8 mouse cellular contexts compared by ENCODE assay signal in genomic region chr12:49374606-49374995, GRCm38 (mm10). TPM values are rescaled to one million over a fixed set of nuclear protein-coding genes. Genes with fewer than 3 reads are reported as not detected.
DNase-seq lines count a peak whose midpoint lies in the region; ATAC-seq and TF ChIP-seq lines count a peak whose summit lies in the region.

No protein-coding gene starts in this region.

- ATAC-seq in hindbrain, embryonic 12.5 days (ENCODE audit: low FRiP score) = 0 out of 2 replicates have a peak, but pooled peaks have one; percentile 24
- ATAC-seq in liver, postnatal 0 days = no peak
- ATAC-seq in CD4-positive, CD25-positive, alpha-beta regulatory T cell, adult 4 months = no peak

- H3K36me3 ChIP-seq in hindbrain, embryonic 12.5 days = no peaks in the 10 kb centered on the region
- no peaks in the 10 kb centered on the region for H3K36me3 ChIP-seq in liver, postnatal 0 days (replicated peaks; ENCODE audit: insufficient read depth, low read length)

- no peak for TF ChIP-seq EP300 in liver, postnatal 0 days (IDR thresholded peaks at IDR 0.05; ENCODE audit: low read depth)

- H3K27ac ChIP-seq in hindbrain, embryonic 12.5 days = no peak overlapping the region
- H3K27ac ChIP-seq in liver, postnatal 0 days (ENCODE audit: low read depth) = no peak overlapping the region

- H3K4me3 ChIP-seq in hindbrain, embryonic 12.5 days = peak overlapping the region; percentile 8; the same call in 1 of the 2 replicates
- H3K4me3 ChIP-seq in liver, postnatal 0 days (ENCODE audit: low read depth, low read length) = peak overlapping the region; percentile 27; the same call in 1 of the 2 replicates

- peak overlapping the region; percentile 41 for H3K4me2 ChIP-seq in hindbrain, embryonic 12.5 days (replicated peaks)
- H3K4me2 ChIP-seq in liver, postnatal 0 days (ENCODE audit: low read depth, low read length) = peak overlapping the region; percentile 44; the same call in 1 of the 2 replicates

- H3K9ac ChIP-seq in hindbrain, embryonic 12.5 days = no peak overlapping the region
- no peak overlapping the region for H3K9ac ChIP-seq in liver, postnatal 0 days (replicated peaks)

- H3K4me1 ChIP-seq in hindbrain, embryonic 12.5 days = no peaks in the 10 kb centered on the region
- peaks cover 2% of the 10 kb centered on the region; the same call in 1 of the 2 replicates for H3K4me1 ChIP-seq in liver, postnatal 0 days (ENCODE audit: insufficient read depth)

- under 1% methylated on average over 14 of the region's 14 CpGs for WGBS in hindbrain, embryonic 12.5 days
- 2% methylated on average over 14 of the region's 14 CpGs for WGBS in liver, postnatal 0 days (ENCODE audit: insufficient replicate concordance)

- H3K27me3 ChIP-seq in hindbrain, embryonic 12.5 days = peaks cover 81% of the 10 kb centered on the region
- peaks cover 66% of the 10 kb centered on the region for H3K27me3 ChIP-seq in liver, postnatal 0 days (ENCODE audit: insufficient read depth, low read length)

- peak; percentile 43 for DNase-seq in adrenal gland, postnatal 10 days
- no peak for DNase-seq in adrenal gland, adult 2 months
- DNase-seq in lung, postnatal 10 days = peak; percentile 28
- DNase-seq in lung, postnatal 25 days (ENCODE audit: low spot score) = no peak
- DNase-seq in liver, postnatal 0 days = no peak
- no peak for DNase-seq in adrenal gland, postnatal 36 days

- H3K9me3 ChIP-seq in hindbrain, embryonic 12.5 days (replicated peaks) = no peaks in the 10 kb centered on the region
- H3K9me3 ChIP-seq in liver, postnatal 0 days (ENCODE audit: low read length) = no peaks in the 10 kb centered on the region

- peak; percentile 55 for TF ChIP-seq CTCF in liver, postnatal 0 days (IDR thresholded peaks at IDR 0.05; ENCODE audit: low read depth)

RNA-seq across cellular contexts. Expression of gene Foxg1, which starts 7.9 kb away (rescaled TPM):
- 1 to 10 TPM in 1 of 2 experiments, not detected in 1; 1.4 TPM for total RNA-seq in adrenal gland, postnatal 10 days (2021)
- not detected for total RNA-seq in adrenal gland, adult 2 months (2021)
- not detected in 2 replicates for polyA plus RNA-seq in adrenal gland, adult 2 months (2012; rRNA removed)
- 0.68 and 1.9 TPM in 2 replicates for polyA plus RNA-seq in hindbrain, embryonic 12.5 days (2016; fragmentation: Nextera tagmentation; extraction: Ambion mirVana)
- not detected in 2 replicates for polyA plus RNA-seq in liver, postnatal 0 days (2015; fragmentation: Nextera tagmentation; extraction: Ambion mirVana)
- not detected for polyA plus RNA-seq in CD4-positive, CD25-positive, alpha-beta regulatory T cell, adult 4 months (2017; shearing (Covaris generic))
- not detected for total RNA-seq in adrenal gland, postnatal 36 days (2021)

RNA-seq across cellular contexts. Expression of gene Gm43517, which starts 10.4 kb away (rescaled TPM):
- under 1 TPM in 1 of 2 experiments, not detected in 1; 0.12 TPM for total RNA-seq in adrenal gland, postnatal 10 days (2021)
- not detected for total RNA-seq in adrenal gland, adult 2 months (2021)
- polyA plus RNA-seq in adrenal gland, adult 2 months (2012; rRNA removed) = not detected in 2 replicates
- 0.07 and 0.08 TPM in 2 replicates for polyA plus RNA-seq in hindbrain, embryonic 12.5 days (2016; fragmentation: Nextera tagmentation; extraction: Ambion mirVana)
- not detected in 2 replicates for polyA plus RNA-seq in liver, postnatal 0 days (2015; fragmentation: Nextera tagmentation; extraction: Ambion mirVana)
- polyA plus RNA-seq in CD4-positive, CD25-positive, alpha-beta regulatory T cell, adult 4 months (2017; shearing (Covaris generic)) = not detected
- not detected for total RNA-seq in adrenal gland, postnatal 36 days (2021)

Comparison
In these comparisons a context has a peak if more than half of its experiments do, and no peak if none do; other contexts are left out.
1. DNase-seq: peak in adrenal gland, postnatal 10 days (single experiment) and lung, postnatal 10 days (single experiment); none in adrenal gland, adult 2 months (single experiment), lung, postnatal 25 days (single experiment), liver, postnatal 0 days (single experiment) and adrenal gland, postnatal 36 days (0 of 2).